In the genomic region with DNA sequence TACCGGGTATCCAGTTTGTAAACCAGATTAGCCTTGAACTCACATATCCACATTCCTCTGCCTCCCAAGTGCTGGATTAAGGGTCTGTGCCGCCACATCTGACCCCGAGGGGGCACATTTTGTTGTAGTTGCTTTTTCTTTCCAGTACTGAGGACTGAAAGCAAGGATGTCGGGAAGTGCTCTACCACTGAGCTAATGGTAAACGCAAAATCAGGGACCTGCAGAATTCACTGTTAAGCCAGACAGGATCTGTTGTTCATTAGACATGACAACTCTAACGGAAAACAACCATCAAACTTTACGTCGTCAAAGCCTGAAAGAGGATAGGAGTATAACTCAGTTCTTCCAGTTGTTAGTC, we compare ENCODE assay signal across 7 mouse cellular contexts. TPM values are rescaled to one million over a fixed set of nuclear protein-coding genes. Genes with fewer than 3 reads are reported as not detected.
DNase-seq lines count a peak whose midpoint lies in the region; ATAC-seq lines count a peak whose summit lies in the region.

No protein-coding gene starts in this region.

- ATAC-seq in lung, embryonic 16.5 days (ENCODE audit: low read depth) = peak; percentile 35
- ATAC-seq in embryonic facial prominence, embryonic 14.5 days (ENCODE audit: low read depth) = peak; percentile 47
- peak; percentile 71 for ATAC-seq in hindbrain, embryonic 15.5 days (ENCODE audit: low FRiP score, low read depth)
- ATAC-seq in midbrain, embryonic 13.5 days = peak; percentile 66

- peak overlapping the region; percentile 78 for H3K9ac ChIP-seq in lung, embryonic 16.5 days (ENCODE audit: low read length)
- H3K9ac ChIP-seq in embryonic facial prominence, embryonic 14.5 days (ENCODE audit: low read depth, low read length) = peak overlapping the region; percentile 82
- H3K9ac ChIP-seq in hindbrain, embryonic 15.5 days = peak overlapping the region; percentile 62
- H3K9ac ChIP-seq in midbrain, embryonic 13.5 days (replicated peaks) = peak overlapping the region; percentile 63

- under 1% methylated on average over 8 of the region's 8 CpGs for WGBS in lung, embryonic 16.5 days
- WGBS in embryonic facial prominence, embryonic 14.5 days = 3% methylated on average over 8 of the region's 8 CpGs
- 4% methylated on average over 8 of the region's 8 CpGs for WGBS in hindbrain, embryonic 15.5 days
- WGBS in midbrain, embryonic 13.5 days = 2% methylated on average over 8 of the region's 8 CpGs

- H3K4me1 ChIP-seq in lung, embryonic 16.5 days (replicated peaks; ENCODE audit: control insufficient read depth, insufficient read depth, low read length) = peaks cover 11% of the 10 kb centered on the region
- peaks cover 13% of the 10 kb centered on the region for H3K4me1 ChIP-seq in embryonic facial prominence, embryonic 14.5 days (ENCODE audit: control insufficient read depth, insufficient read depth, low read length)
- peaks cover 31% of the 10 kb centered on the region for H3K4me1 ChIP-seq in hindbrain, embryonic 15.5 days (replicated peaks)
- peaks cover 21% of the 10 kb centered on the region for H3K4me1 ChIP-seq in midbrain, embryonic 13.5 days (replicated peaks)

- H3K36me3 ChIP-seq in lung, embryonic 16.5 days (ENCODE audit: control insufficient read depth, insufficient read depth, low read length) = peaks cover 9% of the 10 kb centered on the region
- peaks cover 25% of the 10 kb centered on the region for H3K36me3 ChIP-seq in embryonic facial prominence, embryonic 14.5 days (ENCODE audit: control insufficient read depth, insufficient read depth, low read length)
- H3K36me3 ChIP-seq in hindbrain, embryonic 15.5 days = peaks cover 15% of the 10 kb centered on the region
- peaks cover 21% of the 10 kb centered on the region for H3K36me3 ChIP-seq in midbrain, embryonic 13.5 days

- H3K9me3 ChIP-seq in lung, embryonic 16.5 days (ENCODE audit: control insufficient read depth, low read length) = no peaks in the 10 kb centered on the region
- H3K9me3 ChIP-seq in embryonic facial prominence, embryonic 14.5 days (ENCODE audit: control insufficient read depth, low read length) = no peaks in the 10 kb centered on the region
- H3K9me3 ChIP-seq in hindbrain, embryonic 15.5 days = no peaks in the 10 kb centered on the region
- no peaks in the 10 kb centered on the region for H3K9me3 ChIP-seq in midbrain, embryonic 13.5 days

- peak overlapping the region; percentile 83 for H3K4me2 ChIP-seq in lung, embryonic 16.5 days (ENCODE audit: low read depth, low read length)
- H3K4me2 ChIP-seq in embryonic facial prominence, embryonic 14.5 days (ENCODE audit: low read depth, low read length) = peak overlapping the region; percentile 75
- H3K4me2 ChIP-seq in hindbrain, embryonic 15.5 days = peak overlapping the region; percentile 70
- H3K4me2 ChIP-seq in midbrain, embryonic 13.5 days (replicated peaks) = peak overlapping the region; percentile 68

- no peaks in the 10 kb centered on the region for H3K27me3 ChIP-seq in lung, embryonic 16.5 days (ENCODE audit: control insufficient read depth, insufficient read depth, low read depth, low read length)
- H3K27me3 ChIP-seq in embryonic facial prominence, embryonic 14.5 days (replicated peaks; ENCODE audit: control insufficient read depth, insufficient read depth, low read length) = no peaks in the 10 kb centered on the region
- no peaks in the 10 kb centered on the region for H3K27me3 ChIP-seq in hindbrain, embryonic 15.5 days
- no peaks in the 10 kb centered on the region for H3K27me3 ChIP-seq in midbrain, embryonic 13.5 days

- H3K4me3 ChIP-seq in lung, embryonic 16.5 days (ENCODE audit: low read length) = peak overlapping the region; percentile 98
- peak overlapping the region; percentile 82 for H3K4me3 ChIP-seq in embryonic facial prominence, embryonic 14.5 days (ENCODE audit: low read depth, low read length)
- peak overlapping the region; percentile 72 for H3K4me3 ChIP-seq in hindbrain, embryonic 15.5 days
- H3K4me3 ChIP-seq in midbrain, embryonic 13.5 days (replicated peaks) = peak overlapping the region; percentile 91

- H3K27ac ChIP-seq in lung, embryonic 16.5 days (ENCODE audit: low read length) = peak overlapping the region; percentile 77
- H3K27ac ChIP-seq in embryonic facial prominence, embryonic 14.5 days (replicated peaks; ENCODE audit: low read depth, low read length) = peak overlapping the region; percentile 75
- peak overlapping the region; percentile 90 for H3K27ac ChIP-seq in hindbrain, embryonic 15.5 days (replicated peaks)
- peak overlapping the region; percentile 81 for H3K27ac ChIP-seq in midbrain, embryonic 13.5 days

- DNase-seq in lung, postnatal 14 days = no peak
- DNase-seq in embryonic facial prominence, embryonic 14.5 days (ENCODE audit: low spot score) = no peak
- no peak for DNase-seq in layer of hippocampus, adult 11-12 months (ENCODE audit: low spot score)
- no peak for DNase-seq in urinary bladder, postnatal 25 days (ENCODE audit: low spot score)

RNA-seq across cellular contexts. Expression of a gene that starts 0.4 kb away (rescaled TPM):
- 198 and 199 TPM in 2 replicates for polyA plus RNA-seq in lung, embryonic 16.5 days (2015; fragmentation: Nextera tagmentation; extraction: Ambion mirVana)
- 207 and 210 TPM in 2 replicates for polyA plus RNA-seq in embryonic facial prominence, embryonic 14.5 days (2014; fragmentation: Nextera tagmentation; extraction: Ambion mirVana)
- 231 and 236 TPM in 2 replicates for polyA plus RNA-seq in hindbrain, embryonic 15.5 days (2015; fragmentation: Nextera tagmentation; extraction: Ambion mirVana)
- 246 and 259 TPM in 2 replicates for polyA plus RNA-seq in midbrain, embryonic 13.5 days (2015; fragmentation: Nextera tagmentation; extraction: Ambion mirVana)

RNA-seq across cellular contexts. Expression of a gene that starts 39.1 kb away (rescaled TPM):
- 2.9 and 3.0 TPM in 2 replicates for polyA plus RNA-seq in lung, embryonic 16.5 days (2015; fragmentation: Nextera tagmentation; extraction: Ambion mirVana)
- polyA plus RNA-seq in embryonic facial prominence, embryonic 14.5 days (2014; fragmentation: Nextera tagmentation; extraction: Ambion mirVana) = 19.9 and 22.8 TPM in 2 replicates
- polyA plus RNA-seq in hindbrain, embryonic 15.5 days (2015; fragmentation: Nextera tagmentation; extraction: Ambion mirVana) = 152 and 182 TPM in 2 replicates
- polyA plus RNA-seq in midbrain, embryonic 13.5 days (2015; fragmentation: Nextera tagmentation; extraction: Ambion mirVana) = 18.1 and 27.3 TPM in 2 replicates

RNA-seq across cellular contexts. Expression of a gene that starts 58.0 kb away (rescaled TPM):
- 36.5 and 37.0 TPM in 2 replicates for polyA plus RNA-seq in lung, embryonic 16.5 days (2015; fragmentation: Nextera tagmentation; extraction: Ambion mirVana)
- 25.8 and 31.0 TPM in 2 replicates for polyA plus RNA-seq in embryonic facial prominence, embryonic 14.5 days (2014; fragmentation: Nextera tagmentation; extraction: Ambion mirVana)
- polyA plus RNA-seq in hindbrain, embryonic 15.5 days (2015; fragmentation: Nextera tagmentation; extraction: Ambion mirVana) = 52.7 and 58.0 TPM in 2 replicates
- polyA plus RNA-seq in midbrain, embryonic 13.5 days (2015; fragmentation: Nextera tagmentation; extraction: Ambion mirVana) = 63.1 and 64.2 TPM in 2 replicates

RNA-seq across cellular contexts. Expression of a gene that starts 58.1 kb away (rescaled TPM):
- 201 and 203 TPM in 2 replicates for polyA plus RNA-seq in lung, embryonic 16.5 days (2015; fragmentation: Nextera tagmentation; extraction: Ambion mirVana)
- polyA plus RNA-seq in embryonic facial prominence, embryonic 14.5 days (2014; fragmentation: Nextera tagmentation; extraction: Ambion mirVana) = 203 and 206 TPM in 2 replicates
- 208 and 220 TPM in 2 replicates for polyA plus RNA-seq in hindbrain, embryonic 15.5 days (2015; fragmentation: Nextera tagmentation; extraction: Ambion mirVana)
- polyA plus RNA-seq in midbrain, embryonic 13.5 days (2015; fragmentation: Nextera tagmentation; extraction: Ambion mirVana) = 210 TPM in 2 replicates
